Mouse (Mus musculus) right cerebral cortex, postnatal 25 days (tissue): ENCODE measurements at regions not wholly inside any gene's neighbourhood (a gene's known extent, or its start where the extent isn't known, plus 50 kb on each side); places are given as distances from the start of the nearest gene placed in this dataset.

Source experiments
- DNase-seq: peaks from one replicate; pipeline ENCODE4 v3.0.0; 2022

DNA sequence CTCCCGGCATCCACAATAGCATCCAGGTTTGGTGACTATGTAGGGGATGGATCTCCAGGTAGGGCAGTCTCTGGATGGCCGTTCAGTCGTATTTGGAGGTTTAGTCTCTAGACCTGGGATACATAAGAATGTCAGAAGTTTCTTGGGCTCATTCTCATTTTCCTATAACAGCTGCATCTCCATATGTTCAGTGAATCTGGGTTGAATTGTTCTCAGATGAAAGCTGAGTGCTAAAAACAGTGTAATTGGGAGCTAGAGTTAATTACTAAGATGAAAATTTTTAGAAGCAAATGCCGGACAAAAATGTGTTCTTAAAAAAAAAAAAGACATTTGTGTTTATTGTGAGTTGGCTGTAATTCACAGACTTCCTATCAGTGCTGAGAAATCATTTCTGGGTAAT, 57.3 kb upstream of the Myo16 start:
- no peak for DNase-seq

DNA sequence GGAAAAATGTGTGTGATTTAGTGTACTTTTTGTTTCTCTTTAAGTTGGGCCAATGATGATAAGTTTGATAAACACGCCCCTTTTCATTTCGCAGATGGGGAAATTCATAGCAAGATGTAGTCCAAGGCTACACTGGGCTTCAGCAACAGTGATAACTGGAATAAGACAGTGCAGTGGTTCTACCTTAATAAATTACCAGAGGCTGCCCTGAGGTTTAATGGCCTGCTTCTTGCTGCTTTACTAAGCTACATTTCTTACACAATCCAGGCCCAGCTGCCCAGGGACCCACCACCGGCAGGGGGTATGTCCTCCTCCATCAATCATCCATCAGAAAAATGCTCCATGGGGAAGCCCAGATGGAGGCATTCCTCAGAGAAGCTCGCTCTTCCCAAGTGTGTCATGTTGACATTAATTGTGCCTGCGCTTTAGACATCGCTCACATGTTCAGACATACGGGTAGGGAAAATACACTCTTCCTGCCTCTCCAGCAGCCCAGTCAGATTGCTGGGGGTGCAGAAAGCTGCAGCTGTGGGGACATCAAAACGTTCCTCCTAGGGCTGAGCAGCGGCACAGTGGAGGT, 56.7 kb upstream of the Myo16 start:
- peak; percentile 15 for DNase-seq
